Mouse (Mus musculus) gonadal fat pad, adult 2 months (tissue): Measurements from ENCODE around the gene Slc8a1. TPM values are rescaled to one million over a fixed set of nuclear protein-coding genes. Genes with fewer than 3 reads are reported as not detected.

Experiments used
- DNase-seq: peaks from one replicate; pipeline ENCODE4 v3.0.0-alpha.2; 2012; ENCODE audit warnings: low read depth
- polyA plus RNA-seq: library from polyadenylated mRNA; depleted of rRNA; stranded (reverse); fragments of >200 nt; gene quantifications from 2 replicates; pipeline ENCODE4 v1.2.3, GENCODE M21; 2012

Slc8a1 gene
- polyA plus RNA-seq, 1 experiment: 6.5 TPM

- no peak for DNase-seq
Observed at GRCm38 (mm10) chr17:81565634-81566372, 172.4 kb downstream of the Slc8a1 start.

- no peak for DNase-seq
Observed at GRCm38 (mm10) chr17:81554052-81554734, 184.0 kb downstream of the Slc8a1 start.

GRCm38 (mm10) chr17:81551856-81552635, 186.1 kb downstream of the Slc8a1 start:
- no peak for DNase-seq

- DNase-seq: no peak
Observed at GRCm38 (mm10) chr17:81550864-81551263, 187.3 kb downstream of the Slc8a1 start.

- DNase-seq: no peak
Observed at GRCm38 (mm10) chr17:81548016-81548415, 190.2 kb downstream of the Slc8a1 start.

GRCm38 (mm10) chr17:81546525-81546924, 191.7 kb downstream of the Slc8a1 start:
- DNase-seq: no peak

- no peak for DNase-seq
Observed at GRCm38 (mm10) chr17:81546012-81546411, 192.2 kb downstream of the Slc8a1 start.

- DNase-seq: no peak
Observed at GRCm38 (mm10) chr17:81544926-81545325, 193.3 kb downstream of the Slc8a1 start.

- no peak for DNase-seq
Observed at GRCm38 (mm10) chr17:81542313-81543185, 195.6 kb downstream of the Slc8a1 start.

- no peak for DNase-seq
Observed at GRCm38 (mm10) chr17:81538163-81539160, 199.7 kb downstream of the Slc8a1 start.

- no peak for DNase-seq
Observed at GRCm38 (mm10) chr17:81536093-81536492, 202.1 kb downstream of the Slc8a1 start.

GRCm38 (mm10) chr17:81529849-81530248, 208.3 kb downstream of the Slc8a1 start:
- no peak for DNase-seq

GRCm38 (mm10) chr17:81528940-81529339, 209.2 kb downstream of the Slc8a1 start:
- no peak for DNase-seq

- DNase-seq: no peak
Observed at GRCm38 (mm10) chr17:81526463-81526862, 211.7 kb downstream of the Slc8a1 start.

- DNase-seq: no peak
Observed at GRCm38 (mm10) chr17:81524826-81525225, 213.4 kb downstream of the Slc8a1 start.

- DNase-seq: no peak
Observed at GRCm38 (mm10) chr17:81523943-81524342, 214.2 kb downstream of the Slc8a1 start.

GRCm38 (mm10) chr17:81518316-81519025, 219.7 kb downstream of the Slc8a1 start:
- DNase-seq: no peak

- DNase-seq: no peak
Observed at GRCm38 (mm10) chr17:81516155-81516554, 222.0 kb downstream of the Slc8a1 start.

- no peak for DNase-seq
Observed at GRCm38 (mm10) chr17:81514022-81514421, 224.2 kb downstream of the Slc8a1 start.
